Mouse (Mus musculus) C2C12 (cell line): ENCODE measurements at regions not wholly inside any gene's neighbourhood (a gene's known extent, or its start where the extent isn't known, plus 50 kb on each side); places are given as distances from the start of the nearest gene placed in this dataset.

ENCODE experiments used
- H3K27me3 ChIP-seq: one replicate; pipeline ENCODE4 v1.6.1; 2011; ENCODE audit not compliant: control insufficient read depth, insufficient read depth, insufficient read length
- H3K36me3 ChIP-seq: one replicate; pipeline ENCODE4 v1.6.1; 2011; ENCODE audit not compliant: control insufficient read depth, insufficient read depth
- H3K4me3 ChIP-seq: one replicate; pipeline ENCODE4 v1.5.1; 2011; ENCODE audit warnings: mild to moderate bottlenecking, control low read depth; ENCODE audit not compliant: poor library complexity, insufficient read depth, severe bottlenecking
- H3K79me2 ChIP-seq: one replicate; pipeline ENCODE4 v1.6.1; 2011; ENCODE audit not compliant: control insufficient read depth, insufficient read depth
- H3K79me3 ChIP-seq: one replicate; pipeline ENCODE4 v1.6.1; 2011; ENCODE audit warnings: low read depth, control low read depth
- H3ac ChIP-seq: one replicate; pipeline ENCODE3; 2011; ENCODE audit warnings: low read depth; ENCODE audit not compliant: control insufficient read depth, insufficient read length
- CEBPB ChIP-seq: IDR thresholded peaks from one replicate; pipeline ENCODE4 v1.6.1; 2011; ENCODE audit warnings: low read depth, mild to moderate bottlenecking, control low read depth, moderate library complexity
- CTCF ChIP-seq: IDR thresholded peaks from one replicate; pipeline ENCODE4 v1.5.1; 2011; ENCODE audit not compliant: control insufficient read depth, insufficient read depth, insufficient read length
- FOSL1 ChIP-seq: IDR thresholded peaks from one replicate; pipeline ENCODE4 v1.8.0; 2011; ENCODE audit warnings: mild to moderate bottlenecking, low read length; ENCODE audit not compliant: poor library complexity, insufficient read depth, severe bottlenecking
- MAX ChIP-seq: IDR thresholded peaks from one replicate; pipeline ENCODE4 v1.6.1; 2011; ENCODE audit warnings: mild to moderate bottlenecking, control low read depth
- MYOD1 ChIP-seq: IDR thresholded peaks from one replicate; pipeline ENCODE4 v1.6.1; 2011; ENCODE audit warnings: low read depth; ENCODE audit not compliant: control insufficient read depth, insufficient read length
- MYOG ChIP-seq: IDR thresholded peaks from one replicate; pipeline ENCODE4 v1.6.1; 2011; ENCODE audit not compliant: control insufficient read depth, insufficient read length; ENCODE audit errors: extremely low read depth
- USF1 ChIP-seq: IDR thresholded peaks from one replicate; pipeline ENCODE4 v1.6.1; 2011; ENCODE audit warnings: low read depth, mild to moderate bottlenecking, control low read depth, moderate library complexity

DNA sequence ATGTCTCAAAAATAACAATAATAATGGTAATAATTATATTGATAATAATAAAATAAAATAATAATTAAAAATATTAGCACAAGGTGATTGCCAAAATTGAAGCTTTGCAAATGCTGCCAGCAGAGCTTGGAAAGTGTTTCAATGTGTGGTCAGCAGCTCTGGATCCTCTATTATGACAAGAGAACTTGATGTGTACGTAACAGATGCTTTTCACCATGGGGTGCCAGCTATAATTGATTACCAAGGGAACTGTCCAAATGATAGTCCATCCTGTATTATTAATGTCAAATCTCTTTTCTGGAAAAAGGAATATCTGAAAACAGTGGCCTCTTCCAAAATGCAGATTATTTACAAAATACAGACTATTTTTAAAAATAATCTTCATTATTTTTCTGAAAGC lies 419.2 kb downstream of the Plk2 start:
- no peaks in the 10 kb centered on the region for H3K79me3 ChIP-seq
- no peak overlapping the region for H3K4me3 ChIP-seq
- TF ChIP-seq CTCF (no peak), MYOD1 (no peak)
- no peaks in the 10 kb centered on the region for H3K79me2 ChIP-seq
- no peak overlapping the region for H3ac ChIP-seq
- H3K36me3 ChIP-seq, result no peaks in the 10 kb centered on the region
- no peaks in the 10 kb centered on the region for H3K27me3 ChIP-seq

DNA sequence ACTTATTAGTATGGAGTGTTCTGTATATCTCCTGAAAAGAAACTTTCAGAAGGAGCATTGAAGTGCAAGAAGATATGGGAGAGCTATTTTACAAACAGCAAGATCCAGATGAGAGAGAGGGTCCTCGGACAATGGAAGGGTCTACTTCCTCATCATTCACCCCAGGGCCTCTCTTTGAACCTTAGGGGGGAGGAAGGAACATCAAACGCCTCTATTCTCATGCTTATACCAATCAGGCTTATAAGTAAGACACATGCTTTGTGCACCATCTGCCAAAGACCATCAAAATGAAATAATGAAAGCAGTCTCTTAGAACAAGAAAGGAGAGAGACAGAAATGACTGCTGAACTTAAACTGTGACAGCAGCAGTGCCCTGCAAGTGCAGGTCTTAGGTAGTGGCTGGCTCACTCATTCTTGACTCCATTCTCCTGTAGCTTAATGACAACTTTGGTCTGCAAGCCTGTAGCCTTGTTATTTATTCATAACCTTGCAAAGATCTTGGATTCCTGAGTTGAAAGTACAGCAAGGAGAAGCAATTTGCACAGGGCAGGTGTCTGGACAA lies 424.5 kb downstream of the Plk2 start:
- TF ChIP-seq MAX (no peak), MYOG (no peak), CTCF (no peak), MYOD1 (no peak), FOSL1 (no peak), USF1 (no peak), CEBPB (no peak)
- no peaks in the 10 kb centered on the region for H3K36me3 ChIP-seq
- H3K27me3 ChIP-seq, result no peaks in the 10 kb centered on the region
- H3ac ChIP-seq, result no peak overlapping the region
- no peaks in the 10 kb centered on the region for H3K79me2 ChIP-seq
- H3K79me3 ChIP-seq, result no peaks in the 10 kb centered on the region
- H3K4me3 ChIP-seq, result no peak overlapping the region

DNA sequence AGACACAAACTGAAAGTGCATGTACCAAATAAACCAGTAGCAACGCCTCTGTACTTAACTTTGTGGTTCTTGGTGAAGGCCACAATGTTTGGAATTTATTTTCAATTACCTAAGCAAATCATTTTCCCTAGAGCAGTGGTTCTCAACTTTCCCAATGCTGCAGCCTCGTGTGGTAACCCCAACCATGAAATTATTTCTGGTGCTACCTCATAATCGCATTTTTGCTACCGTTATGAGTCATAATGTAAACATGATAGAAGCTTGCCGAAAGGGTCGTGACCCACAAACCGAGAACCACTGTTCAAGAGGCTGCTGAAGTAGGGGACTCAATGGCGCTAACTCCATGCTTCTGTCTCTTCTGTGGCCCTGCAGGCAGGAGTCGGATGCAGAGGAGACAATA lies 429.9 kb upstream of the Actbl2 start:
- Histone ChIP-seq H3K79me2 (no peaks in the 10 kb centered on the region), H3ac (no peak overlapping the region), H3K79me3 (no peaks in the 10 kb centered on the region), H3K4me3 (no peak overlapping the region), H3K27me3 (no peaks in the 10 kb centered on the region), H3K36me3 (no peaks in the 10 kb centered on the region)
- TF ChIP-seq CEBPB (peak; percentile 59), MYOG (no peak), MAX (peak; percentile 26), FOSL1 (peak; percentile 84)

DNA sequence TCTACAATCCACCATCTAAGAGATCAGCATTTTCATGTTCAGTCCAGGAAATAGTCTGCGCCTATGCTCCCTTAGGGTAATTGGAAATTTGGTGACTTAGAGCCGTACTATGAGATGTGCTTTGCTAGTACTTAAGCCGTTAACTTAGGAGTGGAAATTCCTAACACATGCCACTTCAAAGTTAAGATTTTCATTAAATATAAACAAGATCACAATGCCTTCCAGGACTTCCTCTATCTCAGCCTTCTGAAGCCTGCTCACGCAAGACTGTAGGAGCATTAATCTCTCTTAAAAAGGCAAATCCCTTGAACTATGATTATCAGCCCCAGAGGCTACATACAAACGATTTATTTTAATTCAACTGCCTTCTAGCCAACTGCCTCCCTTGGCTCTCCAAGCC lies 422.4 kb upstream of the Actbl2 start:
- no peak overlapping the region for H3ac ChIP-seq
- H3K79me2 ChIP-seq, result no peaks in the 10 kb centered on the region
- TF ChIP-seq FOSL1 (no peak), MYOG (no peak), CTCF (no peak), USF1 (no peak), MAX (no peak)
- no peaks in the 10 kb centered on the region for H3K27me3 ChIP-seq
- H3K79me3 ChIP-seq, result no peaks in the 10 kb centered on the region
- no peaks in the 10 kb centered on the region for H3K36me3 ChIP-seq
- no peak overlapping the region for H3K4me3 ChIP-seq

DNA sequence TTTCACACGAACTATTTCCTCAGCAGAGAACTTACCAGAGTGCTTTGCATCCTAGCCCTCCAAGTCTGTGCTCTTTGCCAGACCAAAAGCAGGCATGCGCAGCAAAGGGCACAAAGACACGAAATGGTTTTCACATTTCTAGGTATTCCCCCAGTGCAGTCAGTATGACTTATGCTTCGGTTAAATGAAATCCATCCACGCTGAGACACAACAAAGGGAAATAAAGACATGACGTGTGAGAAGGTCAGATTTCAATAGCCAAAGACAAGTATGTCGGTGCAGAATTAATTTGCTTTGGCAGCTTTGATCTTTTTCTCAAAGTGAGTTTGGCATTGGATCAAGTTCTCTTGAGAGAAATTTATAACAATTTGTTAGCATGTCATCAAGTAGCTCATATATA lies 417.9 kb upstream of the Actbl2 start:
- no peaks in the 10 kb centered on the region for H3K27me3 ChIP-seq
- H3K4me3 ChIP-seq, result no peak overlapping the region
- TF ChIP-seq MAX, result no peak
- no peak for TF ChIP-seq MYOG
- no peak for TF ChIP-seq USF1
- no peak for TF ChIP-seq MYOD1
- TF ChIP-seq CEBPB, result no peak
- no peak for TF ChIP-seq FOSL1
- TF ChIP-seq CTCF, result no peak
- H3K36me3 ChIP-seq, result no peaks in the 10 kb centered on the region
- no peak overlapping the region for H3ac ChIP-seq
- H3K79me2 ChIP-seq, result no peaks in the 10 kb centered on the region
- H3K79me3 ChIP-seq, result no peaks in the 10 kb centered on the region

DNA sequence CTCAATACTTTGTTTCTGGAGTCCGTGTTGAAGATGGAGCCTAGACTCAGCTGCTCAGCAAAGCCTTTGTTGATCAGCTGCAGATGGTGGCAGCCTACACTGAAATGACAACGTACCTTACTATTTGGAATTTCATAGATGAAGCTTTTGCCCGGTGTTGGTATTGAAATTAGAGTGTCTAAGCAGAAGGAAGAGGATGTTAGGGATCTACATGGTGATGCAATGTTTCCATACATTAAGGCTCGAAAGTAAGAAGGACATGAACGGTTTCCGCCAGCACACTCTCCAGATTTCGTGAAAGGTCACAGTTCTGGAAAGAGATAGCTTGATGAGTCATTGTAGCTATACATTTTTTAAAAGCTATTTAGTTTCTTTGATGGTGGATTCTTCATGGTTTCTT lies 412.9 kb upstream of the Actbl2 start:
- Histone ChIP-seq H3K27me3 (no peaks in the 10 kb centered on the region), H3ac (no peak overlapping the region), H3K79me2 (no peaks in the 10 kb centered on the region), H3K36me3 (no peaks in the 10 kb centered on the region), H3K4me3 (no peak overlapping the region), H3K79me3 (no peaks in the 10 kb centered on the region)
- TF ChIP-seq CEBPB (no peak), MAX (no peak), FOSL1 (no peak), CTCF (no peak)
